ENCODE assay signal across 14 mouse cellular contexts in the genomic region with DNA sequence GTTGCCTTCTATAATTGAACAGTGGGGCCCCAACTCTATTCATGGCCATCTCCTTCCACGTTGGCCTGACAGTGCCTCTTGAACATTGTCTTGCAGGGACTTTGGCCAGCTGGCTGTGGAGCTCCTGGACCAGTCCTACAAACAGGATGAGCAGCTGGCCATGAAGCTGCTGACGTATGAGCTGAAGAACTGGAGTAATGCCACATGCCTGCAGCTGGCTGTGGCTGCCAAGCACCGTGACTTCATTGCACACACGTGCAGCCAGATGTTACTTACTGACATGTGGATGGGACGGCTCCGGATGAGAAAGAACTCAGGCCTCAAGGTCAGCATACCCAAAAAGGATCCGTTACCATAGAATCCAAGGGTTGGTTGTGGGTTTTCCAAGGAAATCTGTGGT.
DNase-seq lines count a peak whose midpoint lies in the region; ATAC-seq and TF ChIP-seq lines count a peak whose summit lies in the region.
"Had no signal": no experiment of that assay in that cellular context is flagged by ENCODE, and none has a peak within 500 bp of the region (broad histone marks: within the 10 kb centered on the region; RNA-seq: fewer than 3 reads in every experiment).

No protein-coding gene starts in this region.

- H3K36me3 ChIP-seq in heart, embryonic 11.5 days (ENCODE audit: control insufficient read depth, insufficient read depth, low read length), result no peaks in the 10 kb centered on the region
- H3K36me3 ChIP-seq in midbrain, postnatal 0 days (ENCODE audit: insufficient read depth, low read length), result peaks cover 9% of the 10 kb centered on the region; the same call in 1 of the 2 replicates

- H3K9ac ChIP-seq in heart, embryonic 11.5 days (ENCODE audit: low read depth, low read length), result no peak overlapping the region
- H3K9ac ChIP-seq in midbrain, postnatal 0 days (replicated peaks; ENCODE audit: low read length, poor library complexity, severe bottlenecking), result no peak overlapping the region
- H3K9ac ChIP-seq: limb, embryonic 13.5 days had no signal

- H3K4me3 ChIP-seq in heart, embryonic 11.5 days (ENCODE audit: low read depth, low read length), result no peak overlapping the region
- H3K4me3 ChIP-seq in midbrain, postnatal 0 days (ENCODE audit: low read depth, low read length), result no peak overlapping the region
- H3K4me3 ChIP-seq: limb, embryonic 13.5 days had no signal

- TF ChIP-seq CTCF in midbrain, postnatal 0 days (IDR thresholded peaks at IDR 0.05), result no peak

- DNase-seq in heart, adult 18-20 months, result peak; percentile 60 to 72
- peak; percentile 66 for DNase-seq in gastrocnemius, postnatal 14 days
- DNase-seq in heart, postnatal 25 days (ENCODE audit: low spot score), result peak; percentile 52
- peak; percentile 35 to 71 for DNase-seq in lung, postnatal 4 days
- DNase-seq in testis, postnatal 10 days (ENCODE audit: low spot score), result no peak
- DNase-seq in midbrain, postnatal 0 days (ENCODE audit: low spot score), result no peak
- DNase-seq: adrenal gland, postnatal 10 days; cerebellum, postnatal 10 days; kidney, postnatal 25 days; midbrain, embryonic 14.5 days; thymus, postnatal 4 days had no signal

- 0 out of 2 replicates have a peak, but pooled peaks cover 6% of the 10 kb centered on the region for H3K4me1 ChIP-seq in heart, embryonic 11.5 days (ENCODE audit: control insufficient read depth, insufficient read depth, low read length)
- peaks cover 2% of the 10 kb centered on the region; the same call in 1 of the 2 replicates for H3K4me1 ChIP-seq in midbrain, postnatal 0 days (ENCODE audit: insufficient read depth, low read length)
- H3K4me1 ChIP-seq: limb, embryonic 13.5 days had no signal

- WGBS in heart, embryonic 11.5 days (ENCODE audit: insufficient replicate concordance), result 79% methylated on average over 7 of the region's 7 CpGs
- WGBS in midbrain, postnatal 0 days, result 88% methylated on average over 7 of the region's 7 CpGs

- H3K27me3 ChIP-seq in heart, embryonic 11.5 days (ENCODE audit: control insufficient read depth, insufficient read depth, low read length), result no peaks in the 10 kb centered on the region
- H3K27me3 ChIP-seq in midbrain, postnatal 0 days (ENCODE audit: insufficient read depth, low read length), result no peaks in the 10 kb centered on the region
- H3K27me3 ChIP-seq: limb, embryonic 13.5 days had no signal

- no peaks in the 10 kb centered on the region for H3K9me3 ChIP-seq in heart, embryonic 11.5 days (replicated peaks; ENCODE audit: control insufficient read depth, low read length)
- H3K9me3 ChIP-seq in midbrain, postnatal 0 days (ENCODE audit: low read length), result no peaks in the 10 kb centered on the region
- H3K9me3 ChIP-seq: limb, embryonic 13.5 days had no signal

- no peak for ATAC-seq in heart, embryonic 11.5 days (replicated peaks; ENCODE audit: insufficient number of reproducible peaks, low FRiP score, low TSS enrichment)
- ATAC-seq in monocyte, adult 5-6 weeks (replicated peaks; ENCODE audit: insufficient number of reproducible peaks, low FRiP score, low TSS enrichment, poor library complexity, severe bottlenecking), result no peak
- no peak for ATAC-seq in midbrain, postnatal 0 days (ENCODE audit: low FRiP score)

- H3K4me2 ChIP-seq in heart, embryonic 11.5 days, result no peak overlapping the region
- no peak overlapping the region for H3K4me2 ChIP-seq in midbrain, postnatal 0 days (ENCODE audit: low read depth, low read length, poor library complexity, severe bottlenecking)
- H3K4me2 ChIP-seq: limb, embryonic 13.5 days had no signal

- intact Hi-C loops in gastrocnemius, postnatal 14 days (cut with DNase I; ENCODE audit: low total_unique reads), result no loop called here
- intact Hi-C loops in heart, postnatal 25 days (cut with DNase I), result no loop called here

- no peak overlapping the region for H3K27ac ChIP-seq in heart, embryonic 11.5 days (ENCODE audit: low read depth, low read length)
- no peak overlapping the region for H3K27ac ChIP-seq in midbrain, postnatal 0 days (ENCODE audit: low read depth, low read length)
- H3K27ac ChIP-seq: limb, embryonic 13.5 days had no signal

Comparison
In these comparisons a context has a peak if more than half of its experiments do, and no peak if none do; other contexts are left out.
1. DNase-seq: peak in heart, adult 18-20 months (2 of 2), gastrocnemius, postnatal 14 days (single experiment), heart, postnatal 25 days (single experiment) and lung, postnatal 4 days (2 of 2); none in testis, postnatal 10 days (single experiment) and midbrain, postnatal 0 days (single experiment).